Mouse (Mus musculus): ENCODE data around the gene Tmem270. TPM values are rescaled to one million over a fixed set of nuclear protein-coding genes. Genes with fewer than 3 reads are reported as not detected.
A peak's percentile ranks its signal among the peaks of the same experiment; 100 is the strongest.

Gene Tmem270
- polyA plus RNA-seq, 1 experiment from 2014 or later = not detected

DNA sequence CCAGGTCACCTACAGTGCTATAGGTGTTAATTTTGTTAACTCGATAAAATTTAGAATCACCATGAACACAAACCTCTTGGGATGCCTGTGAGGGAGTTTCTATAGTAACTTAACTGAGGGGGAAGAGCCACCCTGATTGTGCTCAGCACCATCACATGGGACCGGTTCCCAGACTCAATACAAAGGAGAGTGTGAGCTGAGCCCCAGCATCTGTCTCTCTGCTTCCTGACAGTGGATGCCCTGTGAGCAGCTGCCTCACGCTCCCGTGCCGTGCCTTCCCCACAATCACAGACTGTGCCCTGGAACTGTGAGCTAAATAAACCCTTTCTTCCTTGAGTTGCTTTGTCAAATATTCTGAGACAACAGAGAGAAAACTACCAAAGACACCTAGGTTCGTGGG is 16.6 kb upstream of the Tmem270 start:
- no peak for ATAC-seq (ENCODE audit: insufficient read depth, low FRiP score, low read depth)
- H3K4me1 ChIP-seq = no peaks in the 10 kb centered on the region
- no peak overlapping the region for H3K9ac ChIP-seq
- H3K4me2 ChIP-seq = no peak overlapping the region
- no peaks in the 10 kb centered on the region for H3K27me3 ChIP-seq (replicated peaks)
- H3K9me3 ChIP-seq = no peaks in the 10 kb centered on the region
- H3K36me3 ChIP-seq = no peaks in the 10 kb centered on the region
- 60% methylated on average over 6 of the region's 6 CpGs for WGBS
- no peak overlapping the region for H3K27ac ChIP-seq
- no peak overlapping the region for H3K4me3 ChIP-seq (replicated peaks)

DNA sequence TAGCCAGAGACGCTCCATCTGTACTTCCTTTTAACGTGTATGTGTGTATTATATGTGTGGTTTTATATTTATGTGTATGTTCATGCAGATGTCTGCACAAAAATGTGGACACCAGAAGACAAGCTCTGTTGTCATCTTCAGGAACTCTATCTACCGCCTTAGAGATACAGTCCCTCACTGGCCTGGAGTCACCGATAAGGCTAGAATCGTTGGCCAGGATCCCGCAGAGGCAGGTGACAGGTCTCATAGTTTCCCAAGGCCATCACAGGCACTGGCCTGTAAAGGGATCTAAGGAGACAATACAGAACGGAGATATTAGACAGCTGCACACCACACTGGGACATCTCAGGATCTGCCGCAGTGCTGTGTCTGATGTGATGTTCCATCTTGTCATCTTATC is 14.6 kb upstream of the Tmem270 start:
- ATAC-seq (ENCODE audit: insufficient read depth, low FRiP score, low read depth) = peak; percentile 48
- Histone ChIP-seq H3K9ac (no peak overlapping the region), H3K4me2 (no peak overlapping the region), H3K27ac (no peak overlapping the region), H3K36me3 (no peaks in the 10 kb centered on the region), H3K4me3 (replicated peaks) (no peak overlapping the region), H3K9me3 (no peaks in the 10 kb centered on the region), H3K4me1 (no peaks in the 10 kb centered on the region), H3K27me3 (replicated peaks) (no peaks in the 10 kb centered on the region)
- 85% methylated on average over 8 of the region's 8 CpGs for WGBS

DNA sequence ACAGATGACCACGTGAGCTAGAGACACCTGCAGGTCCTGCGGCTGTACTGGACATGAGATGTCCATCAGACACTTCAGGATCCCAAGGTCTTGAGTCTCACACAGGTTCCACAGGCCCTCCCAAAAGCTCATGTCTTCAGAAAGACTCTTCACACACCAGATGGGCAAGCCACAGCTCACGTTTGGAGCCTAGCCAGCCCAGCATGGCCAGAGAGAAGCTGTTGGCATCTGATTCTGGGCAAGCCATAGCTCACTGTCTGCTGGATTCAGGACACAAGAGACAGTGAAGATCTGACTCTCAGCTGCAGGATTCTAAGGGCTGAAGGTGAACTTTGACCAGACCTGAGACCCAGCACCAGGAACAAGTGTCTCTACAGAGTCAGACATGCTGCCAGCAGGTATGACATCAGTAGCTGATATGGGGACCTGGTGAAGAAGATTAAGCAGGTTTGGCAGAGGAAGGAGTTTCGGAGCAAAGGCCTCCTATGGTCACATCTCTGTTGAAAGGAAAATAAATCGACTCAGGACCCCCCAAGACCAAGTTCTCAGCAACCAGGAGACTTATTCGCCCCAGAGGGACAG is 13.7 kb upstream of the Tmem270 start:
- ATAC-seq (ENCODE audit: insufficient read depth, low FRiP score, low read depth) = no peak
- Histone ChIP-seq H3K27ac (no peak overlapping the region), H3K36me3 (no peaks in the 10 kb centered on the region), H3K4me2 (no peak overlapping the region), H3K4me1 (no peaks in the 10 kb centered on the region), H3K9ac (no peak overlapping the region), H3K27me3 (replicated peaks) (no peaks in the 10 kb centered on the region), H3K9me3 (no peaks in the 10 kb centered on the region), H3K4me3 (replicated peaks) (no peak overlapping the region)
- WGBS = 72% methylated on average over 6 of the region's 6 CpGs

DNA sequence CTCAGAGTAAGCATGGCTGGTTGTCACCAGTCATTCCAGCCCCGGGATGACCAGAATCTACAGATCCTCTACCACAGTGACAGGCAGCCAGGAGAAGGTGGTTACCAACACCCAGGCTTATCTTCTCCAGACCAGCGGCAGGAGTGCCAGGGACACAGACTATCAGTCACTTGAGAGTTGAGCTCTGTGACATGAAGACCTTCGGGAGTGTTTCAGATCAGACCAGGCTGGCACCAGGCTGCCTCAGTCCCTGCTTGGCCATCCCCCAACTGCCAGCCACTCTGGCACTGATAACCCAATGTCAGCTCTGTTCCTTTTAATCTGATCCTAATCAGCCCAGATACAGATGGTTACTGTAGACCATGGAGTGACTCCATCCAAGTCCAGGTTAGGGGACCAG is 12.6 kb upstream of the Tmem270 start:
- ATAC-seq (ENCODE audit: insufficient read depth, low FRiP score, low read depth) = peak; percentile 88
- 82% methylated on average over 3 of the region's 3 CpGs for WGBS
- H3K27ac ChIP-seq = peak overlapping the region; percentile 3; the same call in 1 of the 2 replicates
- H3K36me3 ChIP-seq = no peaks in the 10 kb centered on the region
- no peak overlapping the region for H3K4me2 ChIP-seq
- no peaks in the 10 kb centered on the region for H3K27me3 ChIP-seq (replicated peaks)
- H3K9ac ChIP-seq = no peak overlapping the region
- H3K4me1 ChIP-seq = no peaks in the 10 kb centered on the region
- H3K9me3 ChIP-seq = no peaks in the 10 kb centered on the region
- H3K4me3 ChIP-seq (replicated peaks) = no peak overlapping the region

DNA sequence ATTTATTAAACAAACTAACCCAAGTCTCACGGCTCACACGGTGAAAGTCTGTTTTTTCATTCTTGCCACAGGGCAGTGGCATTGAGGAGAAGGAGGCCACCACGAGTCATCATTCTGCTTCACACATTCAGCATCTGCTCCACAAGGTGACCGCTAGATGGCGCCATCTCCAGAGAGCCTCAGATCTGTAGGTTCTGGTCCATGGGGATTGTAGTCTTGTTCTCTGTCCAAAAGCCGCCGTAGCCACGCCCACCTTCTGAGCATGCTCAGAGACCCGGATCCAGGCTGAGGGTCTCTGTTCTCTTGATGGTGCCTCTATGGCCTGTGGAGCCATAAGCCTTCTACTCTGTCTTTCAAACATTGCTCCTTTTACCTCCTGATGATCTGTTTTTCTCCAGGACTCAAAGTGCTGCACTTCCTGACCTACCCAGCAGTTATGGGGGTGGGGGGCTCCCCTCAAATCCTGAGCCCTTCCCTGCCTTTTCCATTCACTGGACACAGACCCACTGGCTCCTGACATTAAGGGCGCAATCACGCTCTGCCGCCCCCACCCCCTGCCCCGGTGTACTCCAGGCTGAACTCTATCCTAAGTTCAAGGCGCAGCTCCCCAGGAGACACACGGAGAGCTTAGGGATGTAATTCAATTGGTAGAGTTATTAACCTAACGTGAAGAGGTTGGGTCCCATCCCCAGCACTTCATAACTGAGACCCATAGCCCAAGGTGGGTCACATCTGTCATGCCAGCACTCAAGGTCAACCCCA is 11.7 kb upstream of the Tmem270 start:
- H3K4me3 ChIP-seq (replicated peaks) = no peak overlapping the region
- no peaks in the 10 kb centered on the region for H3K4me1 ChIP-seq
- ATAC-seq (ENCODE audit: insufficient read depth, low FRiP score, low read depth) = no peak
- H3K27me3 ChIP-seq (replicated peaks) = no peaks in the 10 kb centered on the region
- no peaks in the 10 kb centered on the region for H3K36me3 ChIP-seq
- no peak overlapping the region for H3K9ac ChIP-seq
- no peak overlapping the region for H3K27ac ChIP-seq
- no peak overlapping the region for H3K4me2 ChIP-seq
- 48% methylated on average over 16 of the region's 16 CpGs for WGBS
- H3K9me3 ChIP-seq = no peaks in the 10 kb centered on the region

DNA sequence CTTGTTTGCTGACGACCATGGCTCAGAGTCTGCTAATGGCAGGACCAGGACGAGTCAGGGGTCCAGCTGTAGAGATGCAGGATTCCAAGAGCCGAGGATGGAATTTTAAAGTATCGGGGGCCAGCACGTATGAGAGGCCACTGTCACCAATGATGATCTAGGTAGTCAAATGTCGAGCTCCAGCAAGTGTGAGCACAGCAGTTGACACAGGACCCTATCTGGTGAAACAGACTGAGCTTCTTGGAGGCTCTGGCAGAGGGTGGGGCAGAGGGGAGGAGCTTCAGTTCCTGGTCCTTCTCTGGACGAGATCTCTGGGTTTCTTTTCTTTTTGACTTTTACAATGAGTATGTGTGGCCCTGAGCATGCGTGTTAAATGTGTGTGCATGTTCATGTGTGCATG is 8.8 kb upstream of the Tmem270 start, which contains the start of gene Cldn13:
Gene Cldn13 (minus strand): TSS at position 216 of the 400 bp plus-strand sequence.
- Histone ChIP-seq H3K4me3 (replicated peaks) (peak within 1 kb of the TSS; percentile 3; the same call in 1 of the 2 replicates), H3K4me1 (no peaks in the 10 kb centered on the region), H3K9ac (no peak within 1 kb of the TSS), H3K9me3 (no peaks in the 10 kb centered on the region), H3K27me3 (replicated peaks) (no peaks in the 10 kb centered on the region), H3K27ac (no peak within 1 kb of the TSS), H3K4me2 (no peak within 1 kb of the TSS), H3K36me3 (no peaks in the 10 kb centered on the region)
- 79% methylated on average over 8 of the region's 8 CpGs for WGBS
- peak; percentile 45; the same call in 1 of the 2 replicates for ATAC-seq (ENCODE audit: insufficient read depth, low FRiP score, low read depth)

- no peak overlapping the region for H3K4me2 ChIP-seq
- H3K4me1 ChIP-seq = no peaks in the 10 kb centered on the region
- no peak overlapping the region for H3K9ac ChIP-seq
- no peak for ATAC-seq (ENCODE audit: insufficient read depth, low FRiP score, low read depth)
- H3K36me3 ChIP-seq = no peaks in the 10 kb centered on the region
- no peaks in the 10 kb centered on the region for H3K9me3 ChIP-seq
- H3K27ac ChIP-seq = no peak overlapping the region
- 66% methylated on average over 8 of the region's 8 CpGs for WGBS
- H3K4me3 ChIP-seq (replicated peaks) = peak overlapping the region; percentile 3; the same call in 1 of the 2 replicates
- no peaks in the 10 kb centered on the region for H3K27me3 ChIP-seq (replicated peaks)
These were observed 8.0 kb upstream of the Tmem270 start for GRCm38 (mm10) chr5:134914510-134914909.

- Histone ChIP-seq H3K27me3 (replicated peaks) (no peaks in the 10 kb centered on the region), H3K9me3 (no peaks in the 10 kb centered on the region), H3K36me3 (no peaks in the 10 kb centered on the region), H3K4me2 (no peak overlapping the region), H3K27ac (no peak overlapping the region), H3K4me1 (no peaks in the 10 kb centered on the region), H3K9ac (no peak overlapping the region), H3K4me3 (replicated peaks) (0 out of 2 replicates have a peak overlapping the region, but pooled peaks have one; percentile 5)
- ATAC-seq (ENCODE audit: insufficient read depth, low FRiP score, low read depth) = peak; percentile 88
- 72% methylated on average over 4 of the region's 4 CpGs for WGBS
These were observed 7.2 kb upstream of the Tmem270 start for GRCm38 (mm10) chr5:134913753-134914152.

GRCm38 (mm10) chr5:134913352-134913751 is 6.8 kb upstream of the Tmem270 start:
- 0 out of 2 replicates have a peak overlapping the region, but pooled peaks have one; percentile 5 for H3K4me3 ChIP-seq (replicated peaks)
- no peaks in the 10 kb centered on the region for H3K4me1 ChIP-seq
- H3K9ac ChIP-seq = no peak overlapping the region
- H3K36me3 ChIP-seq = no peaks in the 10 kb centered on the region
- H3K4me2 ChIP-seq = no peak overlapping the region
- 67% methylated on average over 3 of the region's 3 CpGs for WGBS
- H3K27ac ChIP-seq = no peak overlapping the region
- ATAC-seq (ENCODE audit: insufficient read depth, low FRiP score, low read depth) = no peak
- H3K9me3 ChIP-seq = no peaks in the 10 kb centered on the region
- H3K27me3 ChIP-seq (replicated peaks) = no peaks in the 10 kb centered on the region

- Histone ChIP-seq H3K9ac (no peak overlapping the region), H3K27me3 (replicated peaks) (no peaks in the 10 kb centered on the region), H3K4me2 (no peak overlapping the region), H3K4me1 (no peaks in the 10 kb centered on the region), H3K4me3 (replicated peaks) (no peak overlapping the region), H3K36me3 (no peaks in the 10 kb centered on the region), H3K9me3 (no peaks in the 10 kb centered on the region), H3K27ac (no peak overlapping the region)
- no peak for ATAC-seq (ENCODE audit: insufficient read depth, low FRiP score, low read depth)
- WGBS = 91% methylated on average over 2 of the region's 2 CpGs
These were observed 5.4 kb upstream of the Tmem270 start for GRCm38 (mm10) chr5:134911901-134912300.

GRCm38 (mm10) chr5:134907135-134907534 is 602 bp upstream of the Tmem270 start:
- Histone ChIP-seq H3K4me1 (no peaks in the 10 kb centered on the region), H3K9me3 (no peaks in the 10 kb centered on the region), H3K27me3 (replicated peaks) (no peaks in the 10 kb centered on the region), H3K4me2 (no peak overlapping the region), H3K36me3 (no peaks in the 10 kb centered on the region), H3K9ac (no peak overlapping the region), H3K4me3 (replicated peaks) (no peak overlapping the region), H3K27ac (no peak overlapping the region)
- ATAC-seq (ENCODE audit: insufficient read depth, low FRiP score, low read depth) = peak; percentile 89
- WGBS = 1% methylated on average over 13 of the region's 13 CpGs

GRCm38 (mm10) chr5:134901644-134902027 is 4.9 kb downstream of the Tmem270 start:
- Histone ChIP-seq H3K4me1 (peaks cover 9% of the 10 kb centered on the region), H3K36me3 (no peaks in the 10 kb centered on the region), H3K4me3 (replicated peaks) (no peak overlapping the region), H3K4me2 (no peak overlapping the region), H3K9me3 (no peaks in the 10 kb centered on the region), H3K27me3 (replicated peaks) (no peaks in the 10 kb centered on the region), H3K9ac (no peak overlapping the region), H3K27ac (no peak overlapping the region)
- 64% methylated on average over 8 of the region's 8 CpGs for WGBS
- no peak for ATAC-seq (ENCODE audit: insufficient read depth, low FRiP score, low read depth)

Data from stomach, embryonic 15.5 days (tissue).